Mouse (Mus musculus) midbrain, embryonic 11.5 days (tissue): ENCODE data around the gene Pbx4. TPM values are rescaled to one million over a fixed set of nuclear protein-coding genes. Genes with fewer than 3 reads are reported as not detected.
A peak's percentile ranks its signal among the peaks of the same experiment; 100 is the strongest.

ENCODE experiments used
- ATAC-seq: fragments of 200-750 bp; cut with Nextera tagmentation; 2 replicates; pipeline ENCODE4 v1.8.0; 2017; ENCODE audit warnings: moderate TSS enrichment, moderate library complexity; ENCODE audit not compliant: low FRiP score
- DNase-seq: peaks from one replicate; pipeline ENCODE4 v3.0.0; 2015; ENCODE audit warnings: low spot score; ENCODE audit errors: missing footprints
- H3K27ac ChIP-seq: fragments of 300-500 bp; sonication (generic); 2 replicates; pipeline ENCODE4 v1.5.1; 2014; ENCODE audit warnings: low read depth, low read length
- H3K27me3 ChIP-seq: fragments of 300-500 bp; sonication (generic); 2 replicates; pipeline ENCODE4 v1.6.1; 2014; ENCODE audit warnings: mild to moderate bottlenecking, low read length, moderate library complexity, mixed read lengths; ENCODE audit not compliant: control insufficient read depth, insufficient read depth
- H3K36me3 ChIP-seq: fragments of 300-500 bp; sonication (generic); 2 replicates; pipeline ENCODE4 v1.6.1; 2014; ENCODE audit warnings: mild to moderate bottlenecking, low read length, moderate library complexity, mixed read lengths; ENCODE audit not compliant: control insufficient read depth, insufficient read depth
- H3K4me1 ChIP-seq: fragments of 300-500 bp; sonication (generic); 2 replicates; pipeline ENCODE4 v1.6.1; 2014; ENCODE audit warnings: low read length; ENCODE audit not compliant: control insufficient read depth, insufficient read depth
- H3K4me2 ChIP-seq: fragments of 300-500 bp; sonication (generic); 2 replicates; pipeline ENCODE4 v1.6.1; 2014; ENCODE audit warnings: mild to moderate bottlenecking, moderate library complexity
- H3K4me3 ChIP-seq: fragments of 300-500 bp; sonication (generic); 2 replicates; pipeline ENCODE4 v1.5.1; 2014; ENCODE audit warnings: low read depth, low read length
- H3K9ac ChIP-seq: fragments of 300-500 bp; sonication (generic); 2 replicates; pipeline ENCODE4 v1.6.1; 2014; ENCODE audit warnings: low read length
- H3K9me3 ChIP-seq: fragments of 300-500 bp; sonication (generic); 2 replicates; pipeline ENCODE4 v1.6.1; 2016; ENCODE audit warnings: low read length; ENCODE audit not compliant: control insufficient read depth
- WGBS: fragments of 180-500 bp; shearing (Covaris S2); extraction: QIAGEN DNeasy Blood & Tissue Kit; methylation state at CpG from one replicate; pipeline ENCODE4 v1.1.7; 2014; 5-methylcytosine and 5-hydroxymethylcytosine counted together
- polyA plus RNA-seq: library from polyadenylated mRNA; unstranded; fragments of >200 nt; fragmentation: Nextera tagmentation; extraction: Ambion mirVana; gene quantifications from 2 replicates; pipeline ENCODE4 v1.2.1, GENCODE M21; 2014

Gene Pbx4
- polyA plus RNA-seq, 1 experiment from 2014 or later = 39.1 TPM

DNA sequence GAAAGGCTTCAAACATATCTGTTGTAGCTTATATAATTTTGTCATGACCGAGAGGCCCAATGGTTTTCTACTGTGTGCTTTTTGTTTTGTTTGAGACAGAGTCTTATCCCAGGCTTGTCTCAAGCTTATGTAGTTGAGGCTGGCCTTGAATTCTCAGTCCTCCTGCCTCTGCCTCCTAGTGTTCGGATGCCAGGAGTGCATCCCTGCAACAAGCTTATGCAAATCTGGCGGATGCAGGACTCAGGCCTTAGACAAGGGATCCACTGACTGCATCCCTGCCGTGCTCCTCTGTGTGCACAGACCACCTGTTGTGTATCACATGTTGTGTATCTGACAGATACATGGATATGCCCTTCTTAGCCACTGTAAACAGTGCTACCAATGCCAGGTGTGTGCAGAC lies 28.5 kb downstream of the Pbx4 start:
- no peaks in the 10 kb centered on the region for H3K27me3 ChIP-seq
- H3K4me1 ChIP-seq = no peaks in the 10 kb centered on the region
- no peak overlapping the region for H3K27ac ChIP-seq
- 62% methylated on average over 4 of the region's 4 CpGs for WGBS
- H3K36me3 ChIP-seq = no peaks in the 10 kb centered on the region; the same call in 1 of the 2 replicates
- ATAC-seq (no peak), DNase-seq (no peak)
- H3K9ac ChIP-seq = no peak overlapping the region
- H3K4me3 ChIP-seq = no peak overlapping the region
- no peaks in the 10 kb centered on the region for H3K9me3 ChIP-seq
- H3K4me2 ChIP-seq = no peak overlapping the region

DNA sequence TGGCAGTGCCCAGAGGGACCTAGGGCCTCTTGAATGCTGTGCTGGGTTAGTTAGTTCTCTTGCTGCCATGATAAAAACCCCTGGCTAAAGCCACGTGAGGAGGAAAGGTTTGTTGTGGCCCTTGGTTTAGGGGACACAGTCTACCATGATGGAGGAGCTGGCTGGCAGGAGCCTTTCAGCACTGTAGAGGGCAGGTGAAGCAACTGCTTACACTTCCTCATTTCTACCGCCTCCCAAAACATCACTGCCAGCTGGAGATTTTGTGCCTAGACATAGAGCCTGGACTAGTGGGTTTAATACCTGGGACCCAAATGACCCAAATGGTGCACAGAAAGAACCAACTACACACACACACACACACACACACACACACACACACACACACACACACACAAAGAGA lies 29.0 kb downstream of the Pbx4 start:
- ATAC-seq = no peak
- Histone ChIP-seq H3K4me2 (no peak overlapping the region), H3K27ac (no peak overlapping the region), H3K4me3 (no peak overlapping the region), H3K27me3 (no peaks in the 10 kb centered on the region), H3K36me3 (no peaks in the 10 kb centered on the region; the same call in 1 of the 2 replicates), H3K9me3 (no peaks in the 10 kb centered on the region), H3K4me1 (no peaks in the 10 kb centered on the region), H3K9ac (no peak overlapping the region)
- 52% methylated on average over 2 of the region's 2 CpGs for WGBS
- no peak for DNase-seq

DNA sequence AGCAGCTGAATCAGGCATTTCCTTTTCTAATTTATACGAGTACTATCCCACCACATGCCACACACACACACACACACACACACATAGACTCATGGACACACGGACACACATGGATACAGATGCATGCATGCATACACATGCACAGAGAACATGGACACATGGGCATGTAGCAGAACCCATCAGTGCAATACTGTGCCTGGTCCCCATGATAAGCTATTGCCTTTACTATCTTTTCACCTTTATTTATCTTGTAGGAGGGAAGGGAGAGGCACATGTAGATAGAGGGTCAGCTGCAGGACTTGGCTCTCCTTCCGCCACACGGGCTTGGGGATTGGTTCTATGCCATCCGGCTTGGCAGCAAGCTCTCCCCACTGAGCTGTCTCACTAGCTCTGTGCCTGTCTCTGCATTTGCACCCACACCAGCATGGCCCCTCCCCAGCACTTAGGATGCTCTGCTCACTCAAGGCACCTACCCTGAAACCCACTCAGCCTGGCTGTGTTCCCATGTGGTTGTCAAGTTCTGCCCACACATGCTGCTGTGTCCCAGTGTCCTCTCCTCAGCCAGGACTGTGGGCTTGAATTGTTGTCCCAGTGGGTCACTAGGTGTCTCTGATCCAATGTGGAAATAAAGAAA lies 31.2 kb downstream of the Pbx4 start:
- no peak for ATAC-seq
- 92% methylated on average over 5 of the region's 5 CpGs for WGBS
- Histone ChIP-seq H3K4me2 (no peak overlapping the region), H3K36me3 (no peaks in the 10 kb centered on the region; the same call in 1 of the 2 replicates), H3K9me3 (no peaks in the 10 kb centered on the region), H3K4me1 (no peaks in the 10 kb centered on the region), H3K9ac (no peak overlapping the region), H3K4me3 (no peak overlapping the region), H3K27ac (no peak overlapping the region), H3K27me3 (no peaks in the 10 kb centered on the region)
- no peak for DNase-seq

DNA sequence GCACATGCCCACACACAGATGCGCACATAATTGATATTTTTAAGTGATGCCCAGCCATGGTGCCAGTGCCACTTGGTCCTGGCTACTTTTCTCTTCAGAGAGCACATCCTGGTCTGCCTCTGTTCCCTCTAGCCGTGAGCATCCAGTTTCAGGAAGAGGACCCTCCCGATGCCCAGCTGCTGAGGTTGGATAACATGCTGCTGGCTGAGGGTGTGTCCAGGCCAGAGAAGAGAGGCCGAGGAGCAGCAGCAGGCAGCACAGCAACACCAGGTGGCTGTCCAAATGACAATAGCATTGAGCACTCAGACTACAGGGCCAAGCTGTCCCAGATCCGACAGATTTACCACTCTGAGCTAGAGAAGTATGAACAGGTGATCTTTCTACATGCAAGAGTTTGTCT lies 31.9 kb downstream of the Pbx4 start:
- H3K27me3 ChIP-seq = no peaks in the 10 kb centered on the region
- H3K4me3 ChIP-seq = no peak overlapping the region
- H3K9me3 ChIP-seq = no peaks in the 10 kb centered on the region
- no peak overlapping the region for H3K9ac ChIP-seq
- DNase-seq (no peak), ATAC-seq (no peak)
- no peaks in the 10 kb centered on the region for H3K4me1 ChIP-seq
- no peak overlapping the region for H3K4me2 ChIP-seq
- H3K27ac ChIP-seq = no peak overlapping the region
- WGBS = 79% methylated on average over 5 of the region's 5 CpGs
- H3K36me3 ChIP-seq = no peaks in the 10 kb centered on the region; the same call in 1 of the 2 replicates

DNA sequence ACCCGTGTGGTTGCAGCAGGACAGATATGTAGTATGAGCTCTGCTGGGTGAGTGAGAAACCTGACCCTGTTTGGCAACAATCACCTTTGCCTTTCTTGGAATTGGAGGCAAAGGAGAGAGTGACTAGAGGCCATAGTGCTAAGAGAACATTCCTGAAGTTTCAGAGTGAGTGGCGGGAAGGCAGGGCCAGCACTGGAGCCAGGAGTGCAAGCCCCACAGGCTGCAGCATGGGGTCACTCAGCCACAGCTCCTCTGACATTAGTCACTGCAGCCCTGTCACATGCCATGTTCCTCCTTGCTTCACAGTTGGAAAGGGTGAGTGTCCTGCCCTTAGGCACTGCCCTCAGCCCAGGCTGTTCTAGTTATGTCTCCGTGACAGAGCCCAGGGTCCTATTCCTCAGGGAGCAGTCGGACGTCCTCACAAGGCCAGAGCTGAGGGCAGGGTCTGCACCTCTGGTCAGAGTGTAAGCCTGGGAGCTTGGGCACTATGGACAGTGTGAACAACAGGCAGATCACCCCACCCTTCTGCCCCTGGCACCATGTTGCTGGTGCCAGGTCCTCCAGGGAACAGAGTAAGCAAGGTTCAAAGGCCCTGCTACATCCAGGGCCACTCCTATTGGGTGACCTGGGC lies 35.5 kb downstream of the Pbx4 start:
- no peaks in the 10 kb centered on the region; the same call in 1 of the 2 replicates for H3K36me3 ChIP-seq
- H3K27ac ChIP-seq = no peak overlapping the region
- no peak for ATAC-seq
- 69% methylated on average over 5 of the region's 5 CpGs for WGBS
- no peaks in the 10 kb centered on the region for H3K27me3 ChIP-seq
- H3K4me3 ChIP-seq = no peak overlapping the region
- DNase-seq = no peak
- H3K9ac ChIP-seq = no peak overlapping the region
- H3K4me1 ChIP-seq = no peaks in the 10 kb centered on the region
- no peak overlapping the region for H3K4me2 ChIP-seq
- H3K9me3 ChIP-seq = no peaks in the 10 kb centered on the region

DNA sequence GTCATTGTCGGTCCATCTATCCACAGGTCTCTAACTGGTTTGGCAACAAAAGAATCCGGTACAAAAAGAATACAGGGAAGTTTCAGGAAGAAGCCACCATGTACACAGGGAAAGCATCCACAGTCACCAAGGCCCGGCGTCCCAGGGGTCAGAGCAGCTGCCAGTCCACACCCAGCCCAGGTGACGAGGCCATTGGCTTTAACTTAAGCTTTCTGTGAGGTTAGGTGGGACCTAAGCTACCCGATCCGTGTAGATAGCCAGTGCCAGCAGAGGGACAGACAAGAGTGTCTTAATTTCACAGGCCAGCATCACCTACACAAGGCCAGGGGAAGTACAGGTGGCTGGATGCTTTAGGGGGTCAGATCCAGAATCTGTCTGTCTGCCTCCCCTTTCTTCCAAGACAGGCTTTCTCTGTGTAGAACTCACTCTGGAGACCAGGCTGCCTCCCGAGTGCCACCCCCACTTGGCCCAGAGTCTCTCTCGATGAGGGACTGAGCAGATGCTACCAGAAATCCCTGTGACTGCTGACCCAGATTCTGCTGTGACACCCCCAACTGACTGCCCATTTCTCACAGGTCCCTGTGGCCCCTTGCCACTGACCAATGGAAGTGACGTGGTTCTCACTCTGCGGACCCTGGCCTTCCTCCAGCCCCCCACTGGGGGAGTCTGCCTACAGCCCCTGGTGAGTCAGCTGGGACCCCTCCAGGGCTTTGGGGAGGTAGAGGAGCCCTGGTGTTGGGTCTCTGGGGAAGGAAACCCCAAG lies 37.9 kb downstream of the Pbx4 start:
- H3K4me3 ChIP-seq = no peak overlapping the region
- ATAC-seq (no peak), DNase-seq (no peak)
- H3K4me2 ChIP-seq = no peak overlapping the region
- no peak overlapping the region for H3K9ac ChIP-seq
- H3K36me3 ChIP-seq = no peaks in the 10 kb centered on the region; the same call in 1 of the 2 replicates
- WGBS = 85% methylated on average over 11 of the region's 11 CpGs
- no peak overlapping the region for H3K27ac ChIP-seq
- H3K9me3 ChIP-seq = no peaks in the 10 kb centered on the region
- H3K27me3 ChIP-seq = no peaks in the 10 kb centered on the region
- H3K4me1 ChIP-seq = no peaks in the 10 kb centered on the region

DNA sequence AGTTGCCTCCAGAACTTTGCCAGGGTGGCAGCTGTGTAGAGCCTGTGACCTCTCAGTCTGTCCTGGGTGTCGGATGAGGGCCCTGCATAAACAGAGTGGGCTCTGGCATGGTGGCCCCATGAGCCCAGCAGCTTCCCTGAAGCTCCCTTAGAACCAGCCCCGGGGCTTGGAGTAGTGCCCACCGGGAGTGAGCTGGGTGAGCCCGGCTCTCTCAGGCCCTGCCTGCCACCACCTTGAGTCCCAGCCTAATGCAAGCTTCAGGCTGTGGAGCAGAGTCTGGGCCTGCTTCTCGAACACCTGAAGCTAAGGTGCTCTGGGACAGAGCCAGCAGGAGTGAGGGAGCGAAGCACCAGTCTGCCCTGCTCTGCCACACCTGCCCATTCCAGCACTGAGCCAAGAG lies 38.6 kb downstream of the Pbx4 start:
- Histone ChIP-seq H3K27ac (no peak overlapping the region), H3K36me3 (no peaks in the 10 kb centered on the region; the same call in 1 of the 2 replicates), H3K4me3 (no peak overlapping the region), H3K9ac (no peak overlapping the region), H3K27me3 (no peaks in the 10 kb centered on the region), H3K9me3 (no peaks in the 10 kb centered on the region), H3K4me2 (no peak overlapping the region), H3K4me1 (no peaks in the 10 kb centered on the region)
- DNase-seq = no peak
- WGBS = 88% methylated on average over 6 of the region's 6 CpGs
- ATAC-seq = no peak

DNA sequence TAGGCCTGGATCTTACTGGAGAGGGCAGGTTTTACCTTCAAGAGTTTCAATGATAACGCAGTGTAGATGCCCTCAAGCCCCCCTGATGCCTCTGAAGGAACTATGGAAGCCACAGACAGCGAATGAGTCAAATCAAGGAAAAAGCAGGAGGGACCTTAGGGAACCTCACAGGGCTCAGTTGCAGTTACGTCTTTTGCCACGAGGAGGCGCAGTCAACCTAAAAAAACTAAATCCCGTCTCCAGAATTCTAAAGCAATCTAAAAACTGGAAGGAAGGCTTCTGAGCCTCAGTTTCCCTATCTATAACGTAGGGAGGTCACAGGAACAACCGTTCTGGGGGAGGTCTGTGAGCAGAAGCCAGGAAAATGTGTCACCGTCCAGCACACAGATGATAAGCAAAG lies 41.9 kb downstream of the Pbx4 start:
- WGBS = 13% methylated on average over 9 of the region's 9 CpGs
- peak; percentile 98 for DNase-seq
- no peaks in the 10 kb centered on the region for H3K9me3 ChIP-seq

DNA sequence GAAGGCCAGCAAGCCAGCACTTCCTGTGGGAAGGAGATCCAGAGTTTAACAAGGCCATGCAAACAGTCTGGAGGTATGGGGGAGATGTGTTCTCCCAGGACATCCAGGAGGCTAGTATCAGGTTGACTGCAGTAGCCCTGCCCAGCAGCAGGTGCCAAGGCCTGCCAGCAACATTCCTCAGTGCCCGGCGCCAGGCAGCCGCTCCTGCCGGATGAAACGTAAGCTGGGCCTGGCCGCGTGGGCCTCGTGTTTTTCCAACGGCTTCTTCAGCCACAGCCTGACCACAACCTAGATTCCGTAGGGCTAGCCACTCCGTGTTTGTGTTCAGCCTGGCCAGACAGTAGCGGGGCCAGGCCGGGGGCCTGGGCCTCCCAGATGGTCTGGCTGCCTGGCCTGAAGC lies 42.4 kb downstream of the Pbx4 start:
- WGBS = 82% methylated on average over 13 of the region's 13 CpGs

More for the DNA sequence above, 41.9 kb downstream of the Pbx4 start:
- peaks cover 10% of the 10 kb centered on the region for H3K27me3 ChIP-seq
- H3K27ac ChIP-seq = no peak overlapping the region
- no peaks in the 10 kb centered on the region for H3K4me1 ChIP-seq
- no peak overlapping the region for H3K9ac ChIP-seq
- H3K4me2 ChIP-seq = no peak overlapping the region
- ATAC-seq = no peak
- H3K4me3 ChIP-seq = no peak overlapping the region
- H3K36me3 ChIP-seq = no peaks in the 10 kb centered on the region; the same call in 1 of the 2 replicates

More for the DNA sequence above, 42.4 kb downstream of the Pbx4 start:
- no peaks in the 10 kb centered on the region for H3K4me1 ChIP-seq
- ATAC-seq = no peak
- H3K4me2 ChIP-seq = no peak overlapping the region
- H3K36me3 ChIP-seq = no peaks in the 10 kb centered on the region; the same call in 1 of the 2 replicates
- peaks cover 15% of the 10 kb centered on the region for H3K27me3 ChIP-seq
- no peak overlapping the region for H3K27ac ChIP-seq
- no peak for DNase-seq
- H3K9me3 ChIP-seq = no peaks in the 10 kb centered on the region
- H3K4me3 ChIP-seq = no peak overlapping the region
- no peak overlapping the region for H3K9ac ChIP-seq
